Comparison of ENCODE assay signal across 23 mouse cellular contexts in the genomic region with DNA sequence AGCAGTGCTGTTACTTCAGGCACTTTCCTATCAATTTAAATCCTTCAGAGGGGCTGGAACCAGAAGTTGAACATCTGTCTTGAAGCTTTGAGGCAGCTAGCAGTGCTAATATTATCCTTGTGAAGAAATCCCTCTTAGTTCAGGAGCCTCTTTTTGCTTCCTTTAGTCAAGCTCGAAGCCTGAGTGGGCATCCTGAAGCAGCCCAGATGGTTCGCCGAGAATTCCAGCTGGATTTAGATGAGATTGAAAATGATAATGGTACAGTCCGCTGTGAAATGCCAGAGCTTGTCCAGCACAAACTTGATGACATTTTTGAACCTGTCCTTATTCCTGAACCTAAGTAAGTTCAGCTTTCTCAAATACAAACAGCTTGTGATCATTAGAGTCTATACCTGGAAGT. TPM values are rescaled to one million over a fixed set of nuclear protein-coding genes. Genes with fewer than 3 reads are reported as not detected.
DNase-seq lines count a peak whose midpoint lies in the region.
"Had no signal": no experiment of that assay in that cellular context is flagged by ENCODE, and none has a peak within 500 bp of the region (broad histone marks: within the 10 kb centered on the region; RNA-seq: fewer than 3 reads in every experiment).

No protein-coding gene starts in this region.

- intact Hi-C loops in left cerebral cortex, postnatal 14 days (cut with DNase I) = loop anchor here (5.0 kb wide), 1 partner anchor 33 kb away; no protein-coding TSS in a partner anchor

- DNase-seq in frontal cortex, adult 2 months (ENCODE audit: extremely low spot score in 1 of 2, low spot score in 1 of 2) = peak; percentile 30 to 49
- DNase-seq in frontal cortex, postnatal 10 days (ENCODE audit: low spot score in 2 of 2) = no peak
- DNase-seq in left cerebral cortex, adult 18-20 months (ENCODE audit: low spot score in 2 of 2) = peak; percentile 15 to 19
- no peak for DNase-seq in left cerebral cortex, adult 8-10 months (ENCODE audit: low spot score in 2 of 2)
- peak; percentile 28 to 50 for DNase-seq in left cerebral cortex, postnatal 14 days (ENCODE audit: low spot score in 2 of 2)
- peak; percentile 51 for DNase-seq in telencephalon, adult 2 months (ENCODE audit: low read depth, low spot score)
- no peak for DNase-seq in kidney, postnatal 25 days
- DNase-seq: adrenal gland, adult 8-10 months; cerebellum, adult 11 months; cerebellum, adult 9-10 months; heart, adult 2 months; heart, postnatal 4 days; kidney, adult 9 months; kidney, postnatal 10 days; liver, postnatal 0 days; lung, postnatal 36 days; spleen, adult 18-20 months; thymus, adult 18-20 months; thymus, postnatal 36 days had no signal

RNA-seq across cellular contexts. Expression of gene F2, which starts 35.7 kb away (rescaled TPM):
- polyA plus RNA-seq in frontal cortex, adult 2 months (2012; rRNA removed) = 0.08 and 0.12 TPM in 2 replicates
- under 1 TPM in 1 of 2 experiments, not detected in 1; 0.14 TPM for total RNA-seq in left cerebral cortex, adult 18-20 months (2021)
- total RNA-seq in left cerebral cortex, adult 8-10 months (2022) = under 1 TPM in 2 of 4 experiments, not detected in 2; 0.23 to 0.42 TPM
- total RNA-seq in left cerebral cortex, postnatal 14 days (2021) = under 1 TPM in 1 of 2 experiments, not detected in 1; 0.18 TPM
- total RNA-seq: heart, adult 2 months; layer of hippocampus, adult 18-20 months; megakaryocyte, adult 5-6 weeks had no signal
- polyA plus RNA-seq: forebrain, embryonic 10.5 days; forebrain, embryonic 16.5 days; heart, adult 2 months had no signal

RNA-seq across cellular contexts. Expression of gene Zfp408, which starts 49.1 kb away (rescaled TPM):
- 14.9 and 15.3 TPM in 2 replicates for polyA plus RNA-seq in frontal cortex, adult 2 months (2012; rRNA removed)
- 10 to 100 TPM; 10.2 to 11.4 TPM for total RNA-seq in left cerebral cortex, adult 18-20 months (2021)
- total RNA-seq in left cerebral cortex, adult 8-10 months (2022) = 10 to 100 TPM; 11.6 to 14.5 (median 13.7) TPM
- 10 to 100 TPM; 11.1 to 13.3 TPM for total RNA-seq in left cerebral cortex, postnatal 14 days (2021)

RNA-seq across cellular contexts. Expression of gene Arhgap1, which starts 49.2 kb away (rescaled TPM):
- polyA plus RNA-seq in frontal cortex, adult 2 months (2012; rRNA removed) = 71.1 and 73.6 TPM in 2 replicates
- 10 to 100 TPM; 67.0 to 67.9 TPM for total RNA-seq in left cerebral cortex, adult 18-20 months (2021)
- 10 to 100 TPM; 60.8 to 82.1 (median 74.6) TPM for total RNA-seq in left cerebral cortex, adult 8-10 months (2022)
- total RNA-seq in left cerebral cortex, postnatal 14 days (2021) = 10 to 100 TPM; 80.3 to 88.9 TPM

Comparison
In these comparisons a context has a peak if more than half of its experiments do, and no peak if none do; other contexts are left out.
1. DNase-seq: peak in frontal cortex, adult 2 months (2 of 2), left cerebral cortex, adult 18-20 months (2 of 2), left cerebral cortex, postnatal 14 days (2 of 2) and telencephalon, adult 2 months (single experiment); none in frontal cortex, postnatal 10 days (0 of 2), left cerebral cortex, adult 8-10 months (0 of 2) and kidney, postnatal 25 days (0 of 2).